Mouse (Mus musculus) mouse embryonic stem cell (cell line): Measurements from ENCODE around the gene Pm20d2.

Experiments used
- in situ Hi-C, 2 experiments: fragments of 300-500 bp; cut with MboI; formaldehyde crosslinking; loops; 1 replicate in 1 of 2; 3 replicates in 1 of 2; pipeline ENCODE4 v1.14.3; 2019 to 2020; ENCODE audit warnings: low sequenced_read_pairs in 2 of 2, low pct_unique_long_range_greater_than_20kb in 1 of 2, mixed read lengths in 1 of 2; ENCODE audit not compliant: unreplicated experiment in 1 of 2

Pm20d2 gene

DNA sequence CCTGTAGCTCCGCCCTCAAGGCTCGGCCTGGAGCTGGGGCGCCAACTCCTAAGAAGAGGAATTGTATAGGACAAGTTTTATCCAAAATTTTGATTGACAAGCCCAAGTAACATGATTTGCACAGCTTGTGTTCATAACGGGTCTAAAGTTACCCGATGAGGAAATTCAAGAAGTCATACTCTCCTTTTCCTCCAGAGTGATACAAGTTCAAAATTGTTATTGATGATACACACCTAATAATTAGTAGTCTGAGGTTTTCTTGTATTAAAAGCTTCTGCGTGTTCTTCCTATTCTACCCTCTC lies at the start of gene Pm20d2:
Gene Pm20d2 (minus strand): TSS at position 3 of the 302 bp plus-strand sequence.
- in situ Hi-C loops, result no loop called here

DNA sequence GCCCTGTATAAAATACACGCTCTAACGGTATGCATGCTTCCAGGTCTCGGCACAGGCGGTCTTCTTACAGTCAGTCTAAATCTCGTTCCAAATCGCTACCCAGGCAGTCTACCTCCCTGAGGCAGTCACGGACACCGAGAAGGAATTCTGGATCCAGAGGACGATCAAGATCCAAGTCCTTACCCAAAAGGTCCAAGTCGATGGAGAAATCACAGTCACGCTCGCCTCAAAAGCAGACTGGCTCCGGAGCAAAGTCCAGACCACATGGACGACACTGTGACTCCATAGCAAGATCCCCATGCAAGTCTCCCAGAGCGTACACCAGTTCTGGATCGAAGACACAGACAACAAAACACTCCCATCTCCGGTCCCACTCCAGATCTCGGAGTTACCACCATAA lies 41.3 kb upstream of the Pm20d2 start:
- in situ Hi-C loops, result no loop called here

DNA sequence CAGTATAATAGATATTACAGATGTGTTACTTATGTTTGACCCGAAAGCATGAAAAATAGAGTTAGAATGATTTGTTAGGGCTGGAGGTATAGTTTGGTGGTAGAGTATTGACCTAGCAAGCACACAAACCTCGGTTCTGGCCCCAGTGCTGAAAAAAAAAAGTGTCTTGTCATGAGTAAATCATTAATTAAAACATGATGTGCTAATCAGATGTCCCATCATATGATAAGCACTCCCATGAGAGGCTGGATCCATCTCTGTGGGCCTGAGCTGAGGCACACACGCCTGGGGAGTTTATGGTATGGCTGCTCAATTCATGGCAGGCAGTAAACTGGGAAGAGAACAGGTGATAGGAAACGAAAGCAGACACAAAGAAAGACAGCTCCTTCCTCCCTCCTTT lies 40.1 kb upstream of the Pm20d2 start:
- in situ Hi-C loops, result no loop called here

DNA sequence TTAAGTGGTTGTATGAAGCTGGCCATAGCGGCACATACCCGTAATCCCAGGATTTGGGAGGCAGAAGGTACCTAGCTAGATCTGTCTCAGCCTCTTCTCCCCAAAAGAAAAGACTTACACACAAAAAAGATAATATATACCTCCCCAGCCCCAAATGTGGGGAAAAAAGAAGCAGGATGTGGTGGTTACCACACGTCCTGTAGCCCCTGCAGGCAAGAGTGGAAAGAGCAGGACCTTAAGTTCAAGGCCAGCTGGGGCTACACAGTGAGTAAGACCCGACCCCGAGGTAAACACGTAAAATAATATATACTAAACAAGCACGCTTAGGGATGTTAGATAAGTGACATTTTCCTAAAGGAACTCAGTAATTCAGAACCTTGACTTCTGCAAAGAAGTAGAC lies 37.6 kb upstream of the Pm20d2 start:
- in situ Hi-C loops, result no loop called here

DNA sequence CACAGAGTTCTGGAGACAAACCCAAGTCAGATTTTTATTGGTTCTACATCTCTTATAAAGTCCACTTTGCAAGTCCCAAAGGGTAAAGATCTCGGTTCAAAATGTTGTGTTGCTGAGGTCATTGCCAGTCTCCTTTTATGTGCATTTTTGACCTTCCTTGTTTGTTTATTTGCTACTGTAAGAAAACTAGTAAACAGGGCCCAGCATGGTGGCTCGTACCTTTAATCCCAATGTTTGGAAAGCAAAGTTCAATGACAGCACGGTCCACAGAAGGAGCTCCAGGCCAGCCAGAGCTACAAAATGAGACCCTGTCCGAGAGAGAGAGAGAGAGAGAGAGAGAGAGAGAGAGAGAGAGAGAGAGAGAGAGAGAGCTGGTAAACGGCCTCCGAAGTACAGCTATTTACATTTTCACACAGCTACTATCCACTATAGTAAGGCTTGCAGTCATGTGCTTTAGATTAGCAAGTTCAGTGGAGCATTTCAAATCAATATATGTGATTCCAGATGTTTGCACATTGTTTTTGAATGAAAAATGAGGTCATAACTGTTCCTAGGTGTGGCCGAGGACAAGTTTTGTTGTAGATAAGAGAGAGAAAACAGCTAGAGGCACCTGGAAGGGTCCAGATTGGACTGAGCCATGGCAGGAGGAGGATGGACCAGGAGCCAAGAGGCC lies 34.6 kb upstream of the Pm20d2 start:
- in situ Hi-C loops, result no loop called here

DNA sequence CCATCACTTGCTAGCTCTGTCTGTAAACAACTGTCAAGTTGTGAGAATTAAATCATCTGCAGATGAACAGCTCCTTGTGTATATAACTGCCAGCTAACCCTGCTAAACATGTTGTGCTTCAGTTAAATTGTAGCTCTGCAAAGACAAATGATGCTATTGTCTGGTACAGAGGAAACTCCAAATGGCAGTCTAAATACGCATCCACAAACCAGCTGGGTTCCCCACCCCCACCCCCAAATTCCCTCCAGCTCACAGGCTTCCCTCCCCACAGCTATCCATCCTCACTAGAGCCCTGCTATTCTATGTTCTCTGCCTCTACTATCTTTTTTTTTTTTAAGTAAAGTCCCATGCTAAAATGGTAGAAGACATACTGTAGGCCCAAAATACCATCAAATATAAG lies 32.3 kb upstream of the Pm20d2 start:
- in situ Hi-C loops, result no loop called here

DNA sequence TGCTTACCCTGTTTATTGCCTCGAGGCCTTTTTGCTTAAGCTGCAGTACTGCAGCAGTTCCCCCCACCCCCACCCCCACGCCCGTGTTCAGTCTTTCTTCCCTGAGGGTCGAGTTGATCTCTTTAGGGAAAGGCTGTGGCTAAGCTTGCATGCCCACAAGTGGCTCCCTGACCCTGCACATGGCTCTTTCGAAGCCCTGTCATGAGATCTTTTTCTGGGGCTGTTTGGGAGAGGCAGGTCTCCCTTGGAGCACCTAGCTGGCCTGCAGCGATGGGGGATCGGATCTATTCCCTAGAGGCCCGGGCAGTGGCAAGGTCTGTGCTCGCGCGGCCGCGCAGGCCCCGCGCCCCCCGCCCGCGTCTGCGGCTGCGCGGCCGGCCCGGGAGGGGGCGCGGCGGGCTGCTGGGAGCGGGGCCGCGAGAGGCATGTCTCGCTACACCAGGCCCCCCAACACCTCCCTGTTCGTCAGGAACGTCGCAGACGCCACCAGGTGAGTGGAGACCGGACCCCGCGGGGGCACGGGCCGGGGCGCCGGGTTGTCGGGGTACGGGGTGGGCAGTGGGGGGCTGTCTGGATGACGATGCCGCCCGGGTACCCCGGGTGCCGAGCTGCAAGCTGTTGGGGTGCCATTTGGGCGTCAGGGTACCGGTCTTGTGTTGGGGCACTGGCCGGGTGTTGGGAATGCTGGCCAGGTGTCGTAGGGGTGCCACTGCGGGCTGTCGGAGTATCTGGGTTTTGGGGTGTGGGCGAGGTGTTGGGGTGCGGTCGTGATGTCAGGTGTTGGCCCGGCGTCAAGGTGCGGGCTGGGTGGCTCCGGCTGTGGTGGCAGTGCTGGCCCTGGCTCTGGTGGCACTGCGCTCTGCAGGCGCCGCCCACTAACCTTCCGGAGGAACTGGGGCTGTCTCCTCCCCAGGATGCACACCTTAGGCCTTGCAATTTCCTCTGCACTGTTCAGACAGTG lies 19.6 kb upstream of the Pm20d2 start, which contains the start of gene Srsf12:
Gene Srsf12 (plus strand): TSS at position 111 of the 961 bp plus-strand sequence.
- in situ Hi-C loops, result loop anchor here in 1 of 2 experiments (5.0 kb wide), 1 partner anchor 68 kb away; no protein-coding TSS in a partner anchor

DNA sequence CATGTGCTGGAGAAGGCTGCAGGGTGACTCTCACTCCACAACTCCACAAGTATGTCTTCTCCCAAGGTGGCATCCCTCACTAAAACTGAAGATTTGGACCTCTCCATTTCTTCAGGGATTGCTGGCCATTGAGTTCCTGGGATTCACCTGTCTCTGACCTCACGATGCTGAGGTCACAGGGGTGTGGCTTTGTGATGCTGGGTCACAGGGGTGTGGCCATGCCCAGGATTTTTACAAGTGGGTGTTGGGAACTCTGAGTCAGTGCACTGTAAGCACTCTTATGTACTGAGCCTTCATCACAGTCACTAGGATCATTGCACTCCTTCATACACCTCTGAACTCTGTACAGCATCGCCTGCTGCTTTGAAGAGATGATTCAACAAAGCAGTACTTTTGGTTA lies 18.0 kb upstream of the Pm20d2 start:
- in situ Hi-C loops, result loop anchor here in 1 of 2 experiments (5.0 kb wide), 1 partner anchor 70 kb away; no protein-coding TSS in a partner anchor

DNA sequence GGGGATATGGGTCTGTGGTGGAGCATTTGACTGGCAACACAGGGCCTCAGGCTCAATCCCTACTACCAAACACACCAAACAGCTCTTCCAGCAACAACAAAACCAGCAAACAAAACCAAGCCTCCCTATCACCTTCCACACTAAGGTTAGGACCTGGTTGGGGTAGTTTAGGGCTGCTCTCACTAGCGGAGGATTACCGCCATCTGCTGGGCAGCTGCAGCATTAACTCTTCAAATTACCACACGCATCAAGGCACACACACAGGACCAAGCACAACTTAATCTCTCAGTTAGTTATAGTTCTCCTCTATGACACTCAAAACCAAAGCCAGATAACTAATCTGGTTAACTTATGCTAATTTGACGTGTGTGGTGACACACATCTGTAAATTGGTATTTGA lies 15.1 kb upstream of the Pm20d2 start:
- in situ Hi-C loops, result loop anchor here in 1 of 2 experiments (5.0 kb wide), 1 partner anchor 73 kb away; no protein-coding TSS in a partner anchor

DNA sequence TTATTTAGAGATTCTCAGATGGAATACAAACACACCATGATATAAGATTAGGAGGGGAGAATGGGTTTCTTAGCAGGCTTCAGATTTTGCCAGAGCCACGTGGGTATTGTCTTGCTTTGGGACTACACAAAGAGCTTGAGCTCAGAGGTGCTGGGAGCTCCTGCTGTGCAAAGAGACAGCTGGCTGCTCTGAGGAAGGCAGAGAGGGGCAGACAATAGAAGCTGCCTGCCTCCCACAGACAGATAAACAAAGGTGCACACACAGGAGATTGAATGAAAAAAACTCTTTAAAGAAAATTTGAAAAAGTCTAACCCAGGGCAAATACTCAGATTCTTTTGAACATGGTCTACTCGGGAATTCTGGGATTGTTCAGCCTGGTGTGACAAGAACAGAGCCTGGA lies 8.6 kb upstream of the Pm20d2 start:
- in situ Hi-C loops, result no loop called here

DNA sequence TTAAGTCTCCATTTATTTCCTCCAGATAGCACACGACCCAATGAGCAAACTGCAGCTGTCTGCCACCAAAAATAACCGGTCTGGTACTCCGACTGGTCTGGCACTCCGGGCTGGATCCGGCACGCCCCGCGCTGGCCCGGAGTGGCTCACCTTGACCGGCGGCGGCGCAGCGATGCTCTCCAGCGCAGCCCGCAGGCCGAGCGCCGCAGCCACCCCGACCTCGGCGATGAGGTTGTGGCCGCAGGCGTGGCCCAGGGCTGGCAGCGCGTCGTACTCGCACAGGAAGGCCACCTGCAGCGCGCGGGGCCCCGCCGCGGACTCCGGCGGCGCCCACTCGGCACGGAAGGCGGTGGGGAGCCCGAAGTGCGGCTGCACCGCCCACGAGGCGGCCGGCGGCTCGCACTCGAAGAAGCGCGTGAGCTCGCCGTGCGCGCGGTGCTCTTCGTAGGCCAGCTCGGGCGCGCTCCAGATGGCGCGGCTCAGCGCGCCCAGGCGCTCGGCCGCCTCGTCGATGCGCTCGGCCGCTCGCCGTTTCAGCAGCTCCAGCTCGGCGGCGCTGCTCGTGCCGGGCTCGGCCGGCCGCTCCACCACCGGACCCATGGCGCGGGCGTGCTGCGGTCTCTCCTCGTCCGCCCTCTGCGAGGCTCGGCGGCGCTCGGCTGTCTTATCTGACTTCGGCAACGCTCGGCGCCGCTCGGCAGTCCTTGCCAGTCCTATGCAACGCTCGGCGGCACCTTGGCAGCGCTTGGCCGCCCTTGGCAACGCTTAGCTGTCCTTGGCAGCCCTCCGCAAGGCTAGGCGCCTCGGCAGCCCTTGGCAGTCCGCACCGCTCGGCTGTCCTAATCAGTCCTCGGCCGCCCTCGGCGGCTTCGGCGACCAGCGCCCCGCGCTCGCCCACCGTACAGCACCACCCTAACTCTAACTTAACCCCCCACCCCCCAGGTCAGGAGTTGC lies 479 bp downstream of the Pm20d2 start:
- in situ Hi-C loops, result no loop called here

DNA sequence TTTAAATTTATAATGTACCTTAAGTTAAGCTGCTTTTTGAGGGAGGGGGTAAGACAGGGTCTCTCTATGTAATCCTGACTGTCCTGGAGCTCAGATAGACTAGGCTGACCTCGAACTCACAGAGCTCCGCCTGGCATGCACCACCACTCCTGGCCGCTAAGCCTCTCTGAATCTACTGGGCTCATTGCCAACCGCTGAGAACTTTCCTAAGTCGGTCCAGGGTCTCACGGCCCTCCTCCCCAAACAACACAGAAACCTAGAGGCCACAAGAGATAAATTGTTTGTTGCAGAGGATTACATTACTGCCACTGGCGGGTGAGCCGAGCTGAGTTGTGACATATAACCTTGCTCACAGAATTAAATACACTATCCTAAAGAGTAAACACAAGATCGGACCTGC lies 1.4 kb downstream of the Pm20d2 start:
- in situ Hi-C loops, result no loop called here

DNA sequence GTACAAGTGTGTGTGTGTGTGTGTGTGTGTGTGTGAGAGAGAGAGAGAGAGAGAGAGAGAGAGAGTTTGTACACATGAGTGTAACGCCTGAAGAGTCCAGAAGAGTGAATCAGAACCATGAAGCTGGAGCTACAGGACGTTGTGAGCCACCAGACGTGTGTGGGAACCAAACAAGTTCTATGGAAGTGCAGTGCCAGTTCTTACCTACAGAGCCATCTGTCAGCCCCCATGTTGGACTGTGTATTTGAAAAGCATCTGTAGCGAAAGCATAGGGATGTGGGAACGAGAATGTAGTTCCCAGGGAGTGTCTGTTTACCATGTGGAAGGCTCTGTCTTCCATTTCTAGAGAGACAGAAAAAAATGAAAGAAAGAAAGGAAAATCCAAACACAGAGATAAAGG lies 6.1 kb downstream of the Pm20d2 start:
- in situ Hi-C loops, result no loop called here

DNA sequence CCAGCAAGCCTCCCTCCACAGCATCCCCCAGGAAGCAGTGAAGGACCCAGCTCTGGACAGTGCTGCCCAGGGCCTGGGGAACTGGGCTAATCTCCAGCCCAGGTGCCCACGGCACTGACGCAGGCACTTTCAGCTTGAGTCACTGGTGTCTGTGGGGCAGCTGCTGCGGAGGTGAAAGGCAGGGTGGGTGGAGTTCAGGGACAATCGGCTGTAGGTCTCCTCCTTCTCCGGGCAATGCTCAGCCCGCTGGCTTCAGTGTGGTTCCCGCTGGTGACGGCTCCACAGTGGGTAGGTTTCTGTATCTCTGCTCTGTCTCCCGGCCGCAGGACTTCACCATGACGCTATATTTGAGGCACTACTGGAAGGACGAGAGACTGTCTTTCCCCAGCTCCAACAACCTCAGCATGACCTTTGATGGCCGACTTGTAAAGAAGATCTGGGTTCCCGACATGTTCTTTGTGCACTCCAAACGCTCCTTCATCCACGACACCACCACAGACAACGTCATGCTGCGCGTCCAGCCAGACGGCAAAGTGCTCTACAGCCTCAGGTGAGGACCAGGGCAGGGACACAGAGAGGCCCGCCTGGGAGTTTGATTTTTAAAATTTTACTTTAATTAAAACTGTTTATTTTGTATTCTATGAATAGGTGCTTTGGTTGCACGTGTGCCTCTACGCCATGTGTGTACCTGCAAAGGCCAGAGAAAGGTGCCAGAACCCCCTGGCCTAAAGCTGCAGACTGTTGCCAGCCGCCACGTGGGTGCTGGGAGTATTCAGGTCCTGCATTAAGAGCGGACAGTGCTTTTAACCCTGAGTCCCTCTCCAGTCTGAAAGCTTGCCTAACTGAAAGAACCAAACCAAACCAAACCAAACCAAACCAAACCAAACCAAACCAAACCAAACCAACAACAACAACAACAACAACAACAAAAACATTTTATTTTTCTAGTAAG lies 37.2 kb downstream of the Pm20d2 start:
- in situ Hi-C loops, result no loop called here

DNA sequence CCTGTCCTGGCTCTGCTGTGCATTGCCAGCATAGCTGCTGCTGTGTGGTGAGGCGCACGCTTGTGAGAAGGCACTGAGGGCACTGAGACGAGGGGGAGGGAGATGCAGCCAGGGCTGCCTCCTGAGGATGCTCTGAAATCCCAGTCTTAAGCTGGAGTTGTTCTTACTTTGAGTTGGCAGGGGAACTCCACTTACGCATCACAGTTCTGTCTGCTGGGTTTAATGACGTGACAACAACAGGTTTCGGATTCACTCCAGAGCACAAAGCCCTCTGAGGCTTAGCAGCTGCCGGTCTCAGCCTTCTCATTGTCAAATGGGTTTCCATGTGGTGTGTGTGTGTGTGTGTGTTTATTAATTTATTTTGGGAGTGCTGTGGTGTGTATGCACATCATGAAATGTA lies 40.4 kb downstream of the Pm20d2 start:
- in situ Hi-C loops, result loop anchor here in 1 of 2 experiments (25.0 kb wide), 1 partner anchor 138 kb away; the partner anchor contains the start of gene Pnrc1

DNA sequence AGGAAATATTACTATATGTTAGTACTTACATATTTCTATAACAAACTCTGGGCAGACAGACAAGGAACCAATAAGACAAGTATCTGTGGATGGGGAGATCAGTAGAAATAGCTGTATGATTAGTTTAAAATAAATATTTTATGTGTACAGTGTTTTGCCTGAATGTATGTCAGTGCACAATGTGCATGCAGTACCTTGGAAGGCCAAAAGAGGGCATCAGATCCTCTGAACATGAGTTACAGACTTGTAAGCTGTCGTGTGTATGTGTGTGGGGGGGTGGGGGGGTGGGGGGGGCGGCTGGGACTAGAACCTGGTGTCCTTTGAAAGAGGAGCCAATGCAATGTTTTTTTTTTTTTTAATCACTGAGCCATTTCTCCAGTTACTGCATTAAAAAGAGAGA lies 41.7 kb downstream of the Pm20d2 start:
- in situ Hi-C loops, result loop anchor here in 1 of 2 experiments (25.0 kb wide), 1 partner anchor 139 kb away; the partner anchor contains the start of gene Pnrc1

DNA sequence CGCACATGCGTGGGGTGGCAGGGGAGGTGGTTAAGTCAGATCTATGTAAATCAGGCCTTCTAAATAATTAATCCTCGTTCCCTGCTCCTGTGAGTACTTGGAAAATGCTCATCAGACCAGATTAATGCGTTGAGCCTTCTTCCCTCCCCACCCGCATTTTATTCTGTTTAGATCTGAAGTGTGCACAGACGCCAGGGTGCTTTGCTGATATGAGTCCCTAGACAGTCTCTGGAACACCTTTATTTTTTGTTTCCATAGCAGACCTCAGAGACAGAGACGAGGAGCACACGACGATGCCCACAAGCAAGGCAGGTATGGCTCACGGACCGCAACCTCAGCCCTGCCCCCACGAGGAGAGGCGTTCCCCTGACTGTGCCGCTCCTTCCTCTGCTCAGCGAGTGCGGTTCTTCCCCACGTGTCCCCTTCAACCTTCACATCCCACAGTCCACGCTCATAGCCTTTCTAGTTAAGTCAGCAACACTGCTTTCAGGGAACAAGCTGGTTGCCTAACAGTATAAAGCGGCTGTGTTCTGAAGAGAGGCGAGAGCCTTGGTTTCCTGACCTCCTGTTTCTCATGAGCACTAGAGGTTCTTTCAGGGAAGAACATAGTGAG lies 42.8 kb downstream of the Pm20d2 start:
- in situ Hi-C loops, result loop anchor here in 1 of 2 experiments (25.0 kb wide), 1 partner anchor 141 kb away; the partner anchor contains the start of gene Pnrc1
